Mouse (Mus musculus): Measurements from ENCODE around the gene Klk6. TPM values are rescaled to one million over a fixed set of nuclear protein-coding genes. Genes with fewer than 3 reads are reported as not detected.
A peak's percentile ranks its signal among the peaks of the same experiment; 100 is the strongest.

Gene Klk6
- total RNA-seq, 2 experiments from 2014 or later, result not detected

- TF ChIP-seq CTCF (IDR thresholded peaks at IDR 0.05), result no peak
- no peak overlapping the region for H3K27ac ChIP-seq
- intact Hi-C loops (cut with DNase I), result no loop called here
- no peak overlapping the region for H3K4me3 ChIP-seq
- DNase-seq, result no peak
Observed at GRCm38 (mm10) chr7:43843801-43844200, 19.5 kb downstream of the Klk6 start.

- no peak for DNase-seq
- intact Hi-C loops (cut with DNase I), result no loop called here
- no peak for TF ChIP-seq CTCF (IDR thresholded peaks at IDR 0.05)
Observed at GRCm38 (mm10) chr7:43851616-43852015, 27.3 kb downstream of the Klk6 start.

DNA sequence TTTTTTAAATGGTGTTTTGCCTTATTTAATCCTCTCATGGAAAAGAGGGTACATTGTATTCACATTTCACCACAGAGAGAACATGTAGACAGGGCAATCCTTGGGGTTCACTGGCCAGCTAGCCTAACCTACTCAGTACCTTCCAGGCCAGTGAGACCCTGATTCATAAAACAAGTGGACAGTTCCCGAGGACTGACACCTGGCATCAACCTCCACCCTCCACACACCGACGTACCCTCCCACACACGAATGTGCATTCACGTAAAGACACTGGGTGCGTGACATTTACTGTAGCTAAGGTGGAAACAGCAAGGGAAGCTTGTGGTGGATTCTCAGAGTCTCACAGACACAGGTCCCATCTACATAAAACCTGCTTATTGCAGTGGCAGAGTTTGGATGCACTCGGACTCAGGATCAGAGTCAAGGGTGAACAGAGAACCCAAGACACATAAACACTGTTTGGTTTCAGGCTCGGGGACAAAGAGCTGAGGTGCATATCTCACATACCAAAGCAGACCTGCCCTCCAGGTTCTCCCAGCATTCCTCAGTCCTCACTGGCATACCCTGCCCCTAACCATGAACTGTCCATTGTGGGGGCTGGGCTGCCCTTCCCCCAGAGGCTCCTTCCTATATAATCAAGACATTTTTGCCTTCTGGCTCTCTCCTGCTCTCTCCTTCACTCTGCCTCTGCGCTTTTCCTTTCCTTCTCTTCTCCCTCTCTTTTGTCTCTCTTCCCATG lies 30.5 kb downstream of the Klk6 start:
- Histone ChIP-seq H3K4me3 (no peak overlapping the region), H3K27ac (no peak overlapping the region)
- no peak for TF ChIP-seq CTCF (IDR thresholded peaks at IDR 0.05)
- no peak for DNase-seq
- intact Hi-C loops (cut with DNase I), result no loop called here

More at GRCm38 (mm10) chr7:43851616-43852015, 27.3 kb downstream of the Klk6 start:
- Histone ChIP-seq H3K27ac (no peak overlapping the region), H3K4me3 (no peak overlapping the region)

DNA sequence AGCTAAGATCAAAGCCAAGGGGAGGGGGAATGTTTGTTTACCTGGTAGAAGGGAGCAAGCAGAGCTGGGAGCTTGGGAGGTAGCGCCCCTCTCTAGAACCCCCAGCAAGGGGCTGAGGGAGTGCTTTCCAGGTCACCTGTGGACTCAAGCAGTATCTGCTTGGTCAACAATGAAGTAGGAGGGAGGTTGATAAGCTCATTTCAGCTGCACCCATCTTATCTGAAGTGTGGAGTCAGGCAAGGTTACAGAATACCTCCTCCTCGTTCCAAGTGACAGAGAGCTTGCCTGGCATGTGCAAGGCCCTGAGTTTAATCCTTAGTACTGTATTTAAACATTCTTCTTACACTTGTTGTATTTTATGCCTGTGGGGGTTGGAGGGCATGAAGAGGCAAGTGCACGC lies 31.4 kb downstream of the Klk6 start:
- Histone ChIP-seq H3K27ac (no peak overlapping the region), H3K4me3 (no peak overlapping the region)
- TF ChIP-seq CTCF (IDR thresholded peaks at IDR 0.05), result no peak
- intact Hi-C loops (cut with DNase I), result no loop called here
- DNase-seq, result no peak

DNA sequence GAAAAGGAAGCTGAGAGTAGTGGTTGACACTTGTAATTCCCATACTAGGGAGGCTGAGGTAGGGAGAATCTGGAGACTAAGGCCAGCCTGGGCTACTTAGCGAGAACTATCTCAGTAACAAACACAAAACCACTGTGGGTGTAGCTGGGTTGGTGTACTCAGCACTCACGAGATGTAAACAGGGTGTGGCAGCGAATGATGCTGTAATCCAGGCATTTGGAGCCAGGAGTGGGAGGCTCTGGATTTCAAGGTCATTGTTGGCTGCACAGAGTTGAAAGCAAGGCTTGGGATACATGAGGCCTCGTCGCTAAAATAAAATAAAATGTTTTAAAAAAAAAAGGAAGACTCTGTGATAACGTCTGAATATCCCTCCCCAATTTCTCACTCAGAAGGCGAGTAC lies 32.0 kb downstream of the Klk6 start:
- Histone ChIP-seq H3K27ac (no peak overlapping the region), H3K4me3 (no peak overlapping the region)
- intact Hi-C loops (cut with DNase I), result no loop called here
- TF ChIP-seq CTCF (IDR thresholded peaks at IDR 0.05), result no peak
- no peak for DNase-seq

- TF ChIP-seq CTCF (IDR thresholded peaks at IDR 0.05), result no peak
- Histone ChIP-seq H3K4me3 (no peak overlapping the region), H3K27ac (no peak overlapping the region)
- intact Hi-C loops (cut with DNase I), result no loop called here
- DNase-seq, result no peak
Observed at GRCm38 (mm10) chr7:43857501-43857900, 33.2 kb downstream of the Klk6 start.

- DNase-seq, result no peak
- TF ChIP-seq CTCF (IDR thresholded peaks at IDR 0.05), result no peak
- Histone ChIP-seq H3K4me3 (no peak overlapping the region), H3K27ac (no peak overlapping the region)
- intact Hi-C loops (cut with DNase I), result no loop called here
Observed at GRCm38 (mm10) chr7:43860411-43860810, 36.1 kb downstream of the Klk6 start.

DNA sequence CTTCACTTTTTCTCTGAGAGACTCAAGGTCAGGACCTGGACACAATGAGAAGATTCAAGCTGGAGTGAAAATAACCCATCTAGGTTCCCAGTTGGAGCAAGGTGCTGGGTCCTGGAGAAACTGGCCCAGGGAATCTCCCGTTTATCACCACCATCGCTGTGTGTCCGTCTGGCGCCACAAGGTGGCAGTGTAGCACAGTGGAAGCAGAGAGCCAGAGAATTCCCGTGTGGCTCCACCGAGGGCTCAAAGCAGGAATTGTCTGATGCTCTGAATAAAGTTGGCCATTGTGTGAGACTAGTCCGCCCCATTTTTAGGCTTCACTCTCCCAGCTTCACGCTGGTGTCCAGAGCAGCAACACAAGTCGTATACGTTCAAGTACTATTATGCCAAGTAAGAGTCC lies 48.9 kb downstream of the Klk6 start:
- peak; percentile 69 for TF ChIP-seq CTCF (IDR thresholded peaks at IDR 0.05)
- Histone ChIP-seq H3K4me3 (no peak overlapping the region), H3K27ac (no peak overlapping the region)
- intact Hi-C loops (cut with DNase I), result no loop called here
- DNase-seq, result peak; percentile 51

DNA sequence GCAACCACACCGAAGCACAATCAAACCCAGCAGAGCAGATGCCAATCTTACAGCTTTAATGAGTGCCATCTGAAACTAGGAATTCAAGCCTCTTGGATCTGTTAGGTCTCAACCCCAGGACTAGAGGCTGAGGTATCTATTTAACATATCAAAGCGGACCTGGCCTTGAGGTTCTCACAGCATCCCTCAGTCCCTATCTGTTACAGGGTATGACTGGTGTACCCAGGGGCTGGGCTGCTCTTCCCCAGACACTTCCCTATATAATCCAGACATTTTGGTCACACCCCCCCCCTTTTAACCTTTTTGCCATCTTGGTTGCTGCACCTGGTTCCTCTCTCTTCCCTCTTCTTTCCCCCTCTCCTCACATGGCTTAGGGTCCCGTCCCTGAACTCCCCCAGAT lies 49.4 kb downstream of the Klk6 start:
- DNase-seq, result no peak
- intact Hi-C loops (cut with DNase I), result no loop called here
- Histone ChIP-seq H3K27ac (no peak overlapping the region), H3K4me3 (no peak overlapping the region)
- no peak for TF ChIP-seq CTCF (IDR thresholded peaks at IDR 0.05)

- intact Hi-C loops (cut with DNase I), result no loop called here
- no peak for TF ChIP-seq CTCF (IDR thresholded peaks at IDR 0.05)
- Histone ChIP-seq H3K27ac (no peak overlapping the region), H3K4me3 (no peak overlapping the region)
- no peak for DNase-seq
Observed at GRCm38 (mm10) chr7:43874868-43875375, 50.6 kb downstream of the Klk6 start.

- no peak overlapping the region for H3K4me3 ChIP-seq
- no peak for TF ChIP-seq CTCF (IDR thresholded peaks at IDR 0.05)
- no peak for DNase-seq
- no peak overlapping the region for H3K27ac ChIP-seq
- intact Hi-C loops (cut with DNase I), result no loop called here
Observed at GRCm38 (mm10) chr7:43876444-43876843, 52.1 kb downstream of the Klk6 start.

DNA sequence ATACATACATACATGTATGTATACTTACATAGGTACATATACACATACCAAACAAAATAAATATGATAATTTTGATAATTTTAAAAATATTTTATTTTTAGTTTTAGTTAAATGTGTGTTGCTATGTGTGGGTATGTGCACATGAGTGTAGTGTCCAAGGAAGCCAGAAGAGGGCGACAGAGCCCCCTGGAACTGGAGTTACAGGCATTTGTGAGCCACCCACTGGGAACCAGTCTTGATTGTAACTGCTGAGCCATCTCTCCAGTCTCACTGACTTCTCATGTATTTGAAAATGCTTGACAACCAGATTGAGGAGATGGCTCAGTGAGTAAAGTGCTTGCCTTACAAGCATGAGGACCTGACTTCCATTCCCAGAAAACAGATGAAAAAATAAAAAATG lies 54.0 kb downstream of the Klk6 start:
- Histone ChIP-seq H3K27ac (no peak overlapping the region), H3K4me3 (no peak overlapping the region)
- intact Hi-C loops (cut with DNase I), result no loop called here
- TF ChIP-seq CTCF (IDR thresholded peaks at IDR 0.05), result no peak
- no peak for DNase-seq

DNA sequence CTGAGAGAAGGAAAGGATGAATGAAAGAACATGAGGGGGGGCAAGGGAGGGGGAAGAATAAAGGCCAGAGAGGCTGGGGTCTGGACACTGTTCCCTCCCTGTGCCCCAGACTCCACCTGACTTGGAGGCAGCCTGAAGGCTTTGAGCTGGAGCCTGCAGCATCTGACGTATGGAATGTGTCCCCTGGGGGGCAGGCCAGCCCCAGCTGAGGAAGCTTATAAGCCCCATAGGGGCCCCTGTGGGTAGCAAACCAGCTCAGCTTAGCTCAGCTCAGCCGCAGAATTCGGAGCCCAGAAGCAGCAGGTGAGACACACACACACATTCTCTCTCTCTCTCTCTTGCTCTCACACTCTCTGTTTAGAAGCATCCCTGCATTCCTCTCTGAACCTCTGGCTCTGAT lies 56.6 kb downstream of the Klk6 start, which contains the start of gene Klk4:
Gene Klk4 (plus strand): TSS at position 249 of the 400 bp plus-strand sequence.
- intact Hi-C loops (cut with DNase I), result no loop called here
- Histone ChIP-seq H3K27ac (no peak within 1 kb of the TSS), H3K4me3 (no peak within 1 kb of the TSS)
- no peak for TF ChIP-seq CTCF (IDR thresholded peaks at IDR 0.05)
- DNase-seq, result no peak

Other genes starting within 250 kb of the Klk6 start
- 1 to 10 TPM; 3.1 to 4.9 TPM for gene Zfp719, start 244.9 kb upstream of the Klk6 start, total RNA-seq (2021)
- gene Zfp819, start 217.3 kb upstream of the Klk6 start, total RNA-seq (2021), result not detected
- gene Ceacam18, start 189.8 kb upstream of the Klk6 start, total RNA-seq (2021), result not detected
- gene Siglece, start 164.3 kb upstream of the Klk6 start, total RNA-seq (2021), result 1 to 10 TPM in 1 of 2 experiments, under 1 TPM in 1; 0.26 to 1.0 TPM
- gene Ctu1, start 152.5 kb upstream of the Klk6 start, total RNA-seq (2021), result 1 to 10 TPM; 1.8 to 2.9 TPM
- gene Klk14, start 134.1 kb upstream of the Klk6 start, total RNA-seq (2021), result not detected
- under 1 TPM in 1 of 2 experiments, not detected in 1; 0.22 TPM for gene Klk13, start 111.9 kb upstream of the Klk6 start, total RNA-seq (2021)
- not detected for gene Klk12, start 55.6 kb upstream of the Klk6 start, total RNA-seq (2021)
- under 1 TPM in 1 of 2 experiments, not detected in 1; 0.41 TPM for gene Klk11, start 49.9 kb upstream of the Klk6 start, total RNA-seq (2021)
- gene Klk10, start 43.5 kb upstream of the Klk6 start, total RNA-seq (2021), result 1 to 10 TPM in 1 of 2 experiments, under 1 TPM in 1; 0.69 to 1.4 TPM
- gene Klk9, start 32.6 kb upstream of the Klk6 start, total RNA-seq (2021), result not detected
- gene Klk8, start 26.9 kb upstream of the Klk6 start, total RNA-seq (2021), result 1 to 10 TPM; 1.7 to 2.5 TPM
- not detected for gene Klk7, start 13.2 kb upstream of the Klk6 start, total RNA-seq (2021)
- gene Klk5, start 17.5 kb downstream of the Klk6 start, total RNA-seq (2021), result not detected
- gene Klk4, start 56.7 kb downstream of the Klk6 start, total RNA-seq (2021), result not detected
- not detected for gene Klk15, start 109.2 kb downstream of the Klk6 start, total RNA-seq (2021)
- gene Klk1b8, start 126.2 kb downstream of the Klk6 start, total RNA-seq (2021), result not detected
- not detected for gene Klk1b1, start 142.3 kb downstream of the Klk6 start, total RNA-seq (2021)
- gene Klk1b9, start 151.6 kb downstream of the Klk6 start, total RNA-seq (2021), result not detected
- not detected for gene Klk1b11, start 171.4 kb downstream of the Klk6 start, total RNA-seq (2021)
- 1 to 10 TPM in 1 of 2 experiments, under 1 TPM in 1; 0.51 to 1.0 TPM for gene Klk1b26, start 187.7 kb downstream of the Klk6 start, total RNA-seq (2021)
- gene Klk1b27, start 227.8 kb downstream of the Klk6 start, total RNA-seq (2021), result not detected

Data from gastrocnemius, adult 2 months (tissue).